8 mouse cellular contexts compared by ENCODE assay signal in the genomic region with DNA sequence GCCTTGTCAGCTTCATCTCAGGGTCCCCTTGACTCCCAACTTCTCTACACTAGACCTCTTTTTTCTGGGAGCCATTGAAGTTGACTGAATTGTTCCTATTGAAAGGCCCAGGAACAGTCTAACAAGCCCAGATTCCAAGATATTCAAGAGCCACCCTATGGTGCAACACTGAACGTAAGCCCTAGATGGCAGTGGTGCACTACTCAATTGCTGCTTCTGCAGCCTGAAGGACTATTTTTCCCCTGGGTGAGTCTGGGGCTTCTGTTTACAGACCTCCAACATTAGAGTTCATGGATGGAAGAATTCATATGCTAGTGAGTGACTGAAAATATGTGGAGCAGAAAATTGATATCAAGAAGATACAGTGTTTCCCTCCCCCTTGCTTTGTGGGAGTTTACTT.
DNase-seq lines count a peak whose midpoint lies in the region; TF ChIP-seq lines count a peak whose summit lies in the region.
"Not testable (repeated sequence)": the region's sequence is repeated elsewhere in the genome, so short reads cannot be mapped to it uniquely, and the experiment has no call there.

No protein-coding gene starts in this region.

- DNase-seq in cerebellum, adult 11 months, result peak; percentile 8
- peak; percentile 3 to 52 for DNase-seq in frontal cortex, adult 2 months (ENCODE audit: extremely low spot score in 1 of 2, low spot score in 1 of 2)
- peak in 1 of 2 experiments; percentile 35 for DNase-seq in heart, adult 2 months
- DNase-seq in kidney, postnatal 14 days, result peak; percentile 29
- DNase-seq in layer of hippocampus, postnatal 25 days (ENCODE audit: extremely low spot score in 1 of 2, low spot score in 1 of 2), result peak; percentile 14 to 54
- peak; percentile 43 for DNase-seq in lung, postnatal 10 days
- peak; percentile 17 for DNase-seq in right cerebral cortex, postnatal 14 days

- intact Hi-C loops in heart, adult 2 months (cut with DNase I), result not testable (repeated sequence)

- not testable (repeated sequence) for H3K27me3 ChIP-seq in ES-Bruce4 (ENCODE audit: control insufficient read depth, insufficient read depth, low read length, poor library complexity, severe bottlenecking); heart, adult 2 months (ENCODE audit: control insufficient read depth, insufficient read depth, low read length)

- H3K27ac ChIP-seq in ES-Bruce4 (ENCODE audit: insufficient read depth, low read length); heart, adult 2 months: not testable (repeated sequence)

- H3K36me3 ChIP-seq in ES-Bruce4 (ENCODE audit: control insufficient read depth, insufficient read depth, low read length, poor library complexity, severe bottlenecking); heart, adult 2 months (ENCODE audit: control insufficient read depth, insufficient read depth, low read length): not testable (repeated sequence)

- H3K9ac ChIP-seq in ES-Bruce4 (ENCODE audit: low read depth, poor library complexity, severe bottlenecking); heart, adult 2 months (ENCODE audit: low read depth, low read length): not testable (repeated sequence)

- peak; percentile 23 for TF ChIP-seq CTCF in ES-Bruce4 (IDR thresholded peaks at IDR 0.05; ENCODE audit: low read depth, low read length)
- TF ChIP-seq CTCF in heart, adult 2 months (IDR thresholded peaks at IDR 0.05), result peak; percentile 21; the same call in 1 of the 2 replicates

- TF ChIP-seq POLR2A in ES-Bruce4 (IDR thresholded peaks at IDR 0.05; ENCODE audit: insufficient read depth, low read length); heart, adult 2 months (IDR thresholded peaks at IDR 0.05; ENCODE audit: insufficient read depth, low read depth, low read length): not testable (repeated sequence)

- WGBS in heart, adult 2 months, result 70% methylated on average over 1 of the region's 1 CpGs

- not testable (repeated sequence) for H3K9me3 ChIP-seq in ES-Bruce4 (replicated peaks; ENCODE audit: control insufficient read depth, insufficient read depth, low read length, poor library complexity, severe bottlenecking)

- TF ChIP-seq EP300 in ES-Bruce4 (IDR thresholded peaks at IDR 0.05; ENCODE audit: insufficient read depth, low read depth, low read length); heart, adult 2 months (IDR thresholded peaks at IDR 0.05; ENCODE audit: insufficient read depth, low read depth, low read length): not testable (repeated sequence)

- H3K4me1 ChIP-seq in ES-Bruce4 (ENCODE audit: control insufficient read depth, insufficient read depth, low read length); heart, adult 2 months (ENCODE audit: control insufficient read depth, insufficient read depth, low read length): not testable (repeated sequence)

- not testable (repeated sequence) for H3K79me2 ChIP-seq in heart, adult 2 months (replicated peaks; ENCODE audit: control insufficient read depth, insufficient read depth, low read length)

- H3K4me3 ChIP-seq in ES-Bruce4 (ENCODE audit: low read depth, low read length); heart, adult 2 months: not testable (repeated sequence)
